Mouse (Mus musculus): ENCODE data around the gene Tab3. TPM values are rescaled to one million over a fixed set of nuclear protein-coding genes. Genes with fewer than 3 reads are reported as not detected.

Gene Tab3
- 6.3 and 6.6 TPM in 2 replicates for polyA plus RNA-seq (2015; fragmentation: Nextera tagmentation; extraction: Ambion mirVana)

GRCm38 (mm10) chrX:85573532-85574181 is at the start of gene Tab3:
Tab3 (plus strand) TSS chrX:85574022.
- H3K9ac ChIP-seq, result peak within 1 kb of the TSS; percentile 80
- peak within 1 kb of the TSS; percentile 75 for H3K27ac ChIP-seq (replicated peaks)
- H3K4me1 ChIP-seq (replicated peaks), result peaks cover 15% of the 10 kb centered on the region
- H3K9me3 ChIP-seq, result no peaks in the 10 kb centered on the region
- WGBS, result 18% methylated on average over 37 of the region's 64 CpGs
- H3K27me3 ChIP-seq, result no peaks in the 10 kb centered on the region
- H3K36me3 ChIP-seq, result no peaks in the 10 kb centered on the region
- peak within 1 kb of the TSS; percentile 59 for H3K4me2 ChIP-seq
- ATAC-seq (ENCODE audit: low read depth), result peak; percentile 99
- peak within 1 kb of the TSS; percentile 62 for H3K4me3 ChIP-seq

GRCm38 (mm10) chrX:85525545-85525944 is 48.3 kb upstream of the Tab3 start:
- no peaks in the 10 kb centered on the region for H3K36me3 ChIP-seq
- no peak for ATAC-seq (ENCODE audit: low read depth)
- H3K4me1 ChIP-seq (replicated peaks), result no peaks in the 10 kb centered on the region
- H3K9ac ChIP-seq, result no peak overlapping the region
- H3K4me3 ChIP-seq, result no peak overlapping the region
- 78% methylated on average over 1 of the region's 1 CpGs for WGBS
- H3K4me2 ChIP-seq, result no peak overlapping the region
- H3K9me3 ChIP-seq, result no peaks in the 10 kb centered on the region
- H3K27me3 ChIP-seq, result no peaks in the 10 kb centered on the region
- H3K27ac ChIP-seq (replicated peaks), result no peak overlapping the region

GRCm38 (mm10) chrX:85526263-85527019 is 47.4 kb upstream of the Tab3 start:
- Histone ChIP-seq H3K4me3 (no peak overlapping the region), H3K36me3 (no peaks in the 10 kb centered on the region), H3K9me3 (no peaks in the 10 kb centered on the region), H3K4me2 (no peak overlapping the region), H3K27ac (replicated peaks) (no peak overlapping the region), H3K9ac (no peak overlapping the region), H3K4me1 (replicated peaks) (no peaks in the 10 kb centered on the region), H3K27me3 (no peaks in the 10 kb centered on the region)
- no peak for ATAC-seq (ENCODE audit: low read depth)
- WGBS, result 81% methylated on average over 5 of the region's 5 CpGs

GRCm38 (mm10) chrX:85558931-85559330 is 14.9 kb upstream of the Tab3 start:
- WGBS, result 80% methylated on average over 2 of the region's 2 CpGs
- Histone ChIP-seq H3K27me3 (no peaks in the 10 kb centered on the region), H3K4me1 (replicated peaks) (no peaks in the 10 kb centered on the region), H3K9me3 (no peaks in the 10 kb centered on the region), H3K9ac (no peak overlapping the region), H3K4me3 (no peak overlapping the region), H3K27ac (replicated peaks) (no peak overlapping the region), H3K4me2 (no peak overlapping the region), H3K36me3 (no peaks in the 10 kb centered on the region)
- no peak for ATAC-seq (ENCODE audit: low read depth)

GRCm38 (mm10) chrX:85566256-85566655 is 7.6 kb upstream of the Tab3 start:
- Histone ChIP-seq H3K9ac (no peak overlapping the region), H3K27me3 (no peaks in the 10 kb centered on the region), H3K4me3 (no peak overlapping the region), H3K9me3 (no peaks in the 10 kb centered on the region), H3K4me1 (replicated peaks) (no peaks in the 10 kb centered on the region), H3K27ac (replicated peaks) (no peak overlapping the region), H3K4me2 (no peak overlapping the region), H3K36me3 (no peaks in the 10 kb centered on the region)
- ATAC-seq (ENCODE audit: low read depth), result no peak
- WGBS, result 77% methylated on average over 4 of the region's 4 CpGs

GRCm38 (mm10) chrX:85574182-85574541 is 340 bp downstream of the Tab3 start:
- Histone ChIP-seq H3K27me3 (no peaks in the 10 kb centered on the region), H3K36me3 (no peaks in the 10 kb centered on the region), H3K9ac (peak overlapping the region; percentile 80), H3K9me3 (no peaks in the 10 kb centered on the region), H3K4me1 (replicated peaks) (peaks cover 15% of the 10 kb centered on the region), H3K4me3 (peak overlapping the region; percentile 62), H3K27ac (replicated peaks) (peak overlapping the region; percentile 75), H3K4me2 (peak overlapping the region; percentile 59)
- peak; percentile 80 for ATAC-seq (ENCODE audit: low read depth)
- 26% methylated on average over 30 of the region's 34 CpGs for WGBS

GRCm38 (mm10) chrX:85576310-85576709 is 2.5 kb downstream of the Tab3 start:
- no peaks in the 10 kb centered on the region for H3K27me3 ChIP-seq
- peaks cover 15% of the 10 kb centered on the region for H3K4me1 ChIP-seq (replicated peaks)
- no peak overlapping the region for H3K4me2 ChIP-seq
- no peak overlapping the region for H3K4me3 ChIP-seq
- no peak for ATAC-seq (ENCODE audit: low read depth)
- no peak overlapping the region for H3K27ac ChIP-seq (replicated peaks)
- H3K36me3 ChIP-seq, result no peaks in the 10 kb centered on the region
- no peak overlapping the region for H3K9ac ChIP-seq
- no peaks in the 10 kb centered on the region for H3K9me3 ChIP-seq
- WGBS, result 70% methylated on average over 6 of the region's 6 CpGs

GRCm38 (mm10) chrX:85580768-85581167 is 6.9 kb downstream of the Tab3 start:
- Histone ChIP-seq H3K9ac (no peak overlapping the region), H3K4me3 (no peak overlapping the region), H3K27me3 (no peaks in the 10 kb centered on the region), H3K9me3 (no peaks in the 10 kb centered on the region), H3K36me3 (no peaks in the 10 kb centered on the region), H3K27ac (replicated peaks) (no peak overlapping the region), H3K4me1 (replicated peaks) (peaks cover 5% of the 10 kb centered on the region), H3K4me2 (no peak overlapping the region)
- no peak for ATAC-seq (ENCODE audit: low read depth)
- WGBS, result 52% methylated on average over 2 of the region's 2 CpGs

- H3K9me3 ChIP-seq, result no peaks in the 10 kb centered on the region
- ATAC-seq (ENCODE audit: low read depth), result no peak
Measured at GRCm38 (mm10) chrX:85582517-85582916, 8.7 kb downstream of the Tab3 start.

GRCm38 (mm10) chrX:85585575-85585974 is 11.8 kb downstream of the Tab3 start:
- H3K27ac ChIP-seq (replicated peaks), result no peak overlapping the region
- no peak for ATAC-seq (ENCODE audit: low read depth)
- H3K4me1 ChIP-seq (replicated peaks), result no peaks in the 10 kb centered on the region
- H3K36me3 ChIP-seq, result no peaks in the 10 kb centered on the region
- no peak overlapping the region for H3K4me3 ChIP-seq
- H3K4me2 ChIP-seq, result no peak overlapping the region
- H3K9me3 ChIP-seq, result no peaks in the 10 kb centered on the region
- H3K9ac ChIP-seq, result no peak overlapping the region
- H3K27me3 ChIP-seq, result no peaks in the 10 kb centered on the region

More at GRCm38 (mm10) chrX:85582517-85582916, 8.7 kb downstream of the Tab3 start:
- no peaks in the 10 kb centered on the region for H3K27me3 ChIP-seq
- H3K27ac ChIP-seq (replicated peaks), result no peak overlapping the region
- 97% methylated on average over 1 of the region's 1 CpGs for WGBS
- no peak overlapping the region for H3K4me2 ChIP-seq
- no peaks in the 10 kb centered on the region for H3K36me3 ChIP-seq
- no peak overlapping the region for H3K4me3 ChIP-seq
- H3K4me1 ChIP-seq (replicated peaks), result no peaks in the 10 kb centered on the region
- H3K9ac ChIP-seq, result no peak overlapping the region

GRCm38 (mm10) chrX:85614701-85615100 is 40.9 kb downstream of the Tab3 start:
- ATAC-seq (ENCODE audit: low read depth), result no peak
- H3K9me3 ChIP-seq, result no peaks in the 10 kb centered on the region
- no peaks in the 10 kb centered on the region for H3K27me3 ChIP-seq
- no peaks in the 10 kb centered on the region for H3K4me1 ChIP-seq (replicated peaks)
- no peaks in the 10 kb centered on the region for H3K36me3 ChIP-seq
- H3K4me3 ChIP-seq, result no peak overlapping the region
- H3K4me2 ChIP-seq, result no peak overlapping the region
- WGBS, result 91% methylated on average over 2 of the region's 2 CpGs
- H3K27ac ChIP-seq (replicated peaks), result no peak overlapping the region
- H3K9ac ChIP-seq, result no peak overlapping the region

- ATAC-seq (ENCODE audit: low read depth), result peak; percentile 43; the same call in 1 of the 2 replicates
- Histone ChIP-seq H3K36me3 (no peaks in the 10 kb centered on the region), H3K9ac (no peak overlapping the region), H3K27ac (replicated peaks) (no peak overlapping the region), H3K4me1 (replicated peaks) (no peaks in the 10 kb centered on the region), H3K4me2 (no peak overlapping the region), H3K4me3 (no peak overlapping the region), H3K9me3 (no peaks in the 10 kb centered on the region), H3K27me3 (no peaks in the 10 kb centered on the region)
- 43% methylated on average over 8 of the region's 8 CpGs for WGBS
Measured at GRCm38 (mm10) chrX:85646204-85646777, 72.5 kb downstream of the Tab3 start.
